Mouse (Mus musculus) hindbrain, embryonic 11.5 days (tissue): ENCODE results near the gene Oas1f. TPM values are rescaled to one million over a fixed set of nuclear protein-coding genes. Genes with fewer than 3 reads are reported as not detected.
"Not testable (repeated sequence)": the region's sequence is repeated elsewhere in the genome, so short reads cannot be mapped to it uniquely, and the experiment has no call there.

Experiments used
- ATAC-seq: fragments of 200-750 bp; cut with Nextera tagmentation; 2 replicates; pipeline ENCODE4 v1.8.0; 2017; ENCODE audit warnings: mild to moderate bottlenecking, moderate TSS enrichment, moderate library complexity; ENCODE audit not compliant: low FRiP score
- DNase-seq: peaks from one replicate; pipeline ENCODE4 v3.0.0-alpha.2; 2015; ENCODE audit warnings: low spot score
- H3K27ac ChIP-seq: fragments of 300-500 bp; sonication (generic); 2 replicates; pipeline ENCODE4 v1.5.1; 2014; ENCODE audit warnings: mild to moderate bottlenecking, low read depth, low read length
- H3K27me3 ChIP-seq: fragments of 300-500 bp; sonication (generic); 2 replicates; pipeline ENCODE4 v1.6.1; 2014; ENCODE audit warnings: mild to moderate bottlenecking, low read length, moderate library complexity, mixed read lengths; ENCODE audit not compliant: control insufficient read depth, insufficient read depth
- H3K36me3 ChIP-seq: fragments of 300-500 bp; sonication (generic); 2 replicates; pipeline ENCODE4 v1.6.1; 2014; ENCODE audit warnings: mild to moderate bottlenecking, low read length, moderate library complexity, mixed read lengths; ENCODE audit not compliant: control insufficient read depth, insufficient read depth
- H3K4me1 ChIP-seq: fragments of 300-500 bp; sonication (generic); replicated peaks from 2 replicates; pipeline ENCODE4 v1.6.1; 2014; ENCODE audit warnings: low read length, mixed read lengths; ENCODE audit not compliant: control insufficient read depth, insufficient read depth
- H3K4me2 ChIP-seq: fragments of 300-500 bp; sonication (generic); replicated peaks from 2 replicates; pipeline ENCODE4 v1.6.1; 2014; ENCODE audit warnings: mild to moderate bottlenecking, low read depth, low read length
- H3K4me3 ChIP-seq: fragments of 300-500 bp; sonication (generic); 2 replicates; pipeline ENCODE4 v1.5.1; 2014; ENCODE audit warnings: low read depth, low read length
- H3K9ac ChIP-seq: fragments of 300-500 bp; sonication (generic); 2 replicates; pipeline ENCODE4 v1.6.1; 2014; ENCODE audit warnings: low read depth, low read length
- H3K9me3 ChIP-seq: fragments of 300-500 bp; sonication (generic); 2 replicates; pipeline ENCODE4 v1.6.1; 2016; ENCODE audit warnings: low read length; ENCODE audit not compliant: control insufficient read depth
- WGBS: fragments of 180-500 bp; shearing (Covaris S2); extraction: QIAGEN DNeasy Blood & Tissue Kit; methylation state at CpG from one replicate; pipeline ENCODE4 v1.1.7; 2014; 5-methylcytosine and 5-hydroxymethylcytosine counted together
- polyA plus RNA-seq: library from polyadenylated mRNA; unstranded; fragments of >200 nt; fragmentation: Nextera tagmentation; extraction: Ambion mirVana; gene quantifications from 2 replicates; pipeline ENCODE4 v1.2.1, GENCODE M21; 2014

Oas1f gene
- polyA plus RNA-seq = not detected in 2 replicates

DNA sequence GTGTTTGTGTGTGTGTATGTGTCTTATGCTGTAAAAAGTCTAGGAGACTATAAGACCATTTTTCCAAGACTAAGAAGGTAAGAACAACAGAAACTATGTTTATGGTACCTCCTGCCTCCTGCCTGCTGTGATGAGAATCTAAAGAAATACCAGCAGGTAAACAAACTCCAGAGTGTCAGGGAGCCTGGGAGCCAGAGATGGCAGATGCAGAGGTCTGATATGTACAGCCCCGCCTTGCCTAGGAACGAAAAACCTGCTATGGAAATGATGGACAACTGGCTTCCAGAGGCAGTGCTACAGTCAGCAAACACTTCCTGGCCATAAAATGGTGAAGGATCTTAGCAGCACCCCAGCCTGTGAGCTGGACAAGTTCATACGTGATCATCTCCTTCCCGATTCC lies at the start of gene Oas1f:
Gene Oas1f (plus strand): TSS at position 301 of the 400 bp plus-strand sequence.
- ATAC-seq = no peak
- Histone ChIP-seq H3K4me3 (no peak within 1 kb of the TSS), H3K9me3 (no peaks in the 10 kb centered on the region), H3K36me3 (no peaks in the 10 kb centered on the region), H3K9ac (no peak within 1 kb of the TSS), H3K4me1 (no peaks in the 10 kb centered on the region), H3K27ac (no peak within 1 kb of the TSS), H3K27me3 (no peaks in the 10 kb centered on the region), H3K4me2 (no peak within 1 kb of the TSS)
- 81% methylated on average over 4 of the region's 4 CpGs for WGBS
- DNase-seq = no peak

DNA sequence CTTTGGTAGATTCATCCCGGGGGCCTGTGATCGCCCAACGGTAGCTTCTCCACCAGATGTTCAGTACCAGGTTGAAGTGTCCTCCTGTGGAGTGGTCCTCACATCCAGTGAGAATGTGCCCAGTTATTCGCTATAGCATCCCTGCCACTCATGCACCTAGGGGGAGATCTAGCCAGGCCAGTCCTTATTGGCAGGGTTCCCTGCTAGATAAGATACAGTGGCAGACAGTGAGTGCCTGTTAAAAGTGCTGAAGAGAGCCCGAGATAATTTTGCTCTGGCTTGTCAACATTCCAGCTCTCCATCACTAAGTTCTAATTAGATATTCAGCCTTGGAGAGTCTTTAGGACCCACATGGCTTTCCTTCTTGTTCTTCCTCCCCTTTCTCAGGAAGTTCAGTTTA lies 49.0 kb upstream of the Oas1f start:
- ATAC-seq, DNase-seq: not testable (repeated sequence)
- 87% methylated on average over 5 of the region's 5 CpGs for WGBS

DNA sequence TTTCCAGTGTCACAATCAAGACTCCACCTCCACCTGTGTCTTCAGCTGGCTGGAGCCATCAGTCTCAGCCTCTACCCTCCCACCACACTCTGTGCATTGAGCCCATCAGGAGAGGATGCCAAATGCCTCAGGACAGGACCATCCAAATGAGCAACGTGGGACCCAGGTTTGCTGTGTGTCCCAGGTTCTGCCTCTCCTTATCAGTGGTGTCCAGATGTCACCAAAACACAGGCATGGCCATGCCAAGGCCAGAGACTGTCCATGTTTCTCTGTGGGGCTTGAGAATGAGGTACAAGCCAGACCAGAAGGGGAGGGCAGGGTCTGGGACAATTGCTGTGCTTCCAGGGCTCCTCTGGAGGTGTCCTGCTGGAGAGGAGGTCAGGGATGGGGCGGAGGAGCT lies 48.2 kb upstream of the Oas1f start:
- H3K36me3 ChIP-seq, H3K4me3 ChIP-seq, ATAC-seq, H3K4me1 ChIP-seq, DNase-seq, H3K27ac ChIP-seq, H3K9ac ChIP-seq, H3K27me3 ChIP-seq, H3K4me2 ChIP-seq, H3K9me3 ChIP-seq: not testable (repeated sequence)
- WGBS = 68% methylated on average over 2 of the region's 2 CpGs

More for the DNA sequence above, 49.0 kb upstream of the Oas1f start:
- H3K9ac ChIP-seq, H3K4me1 ChIP-seq, H3K4me2 ChIP-seq, H3K4me3 ChIP-seq, H3K36me3 ChIP-seq, H3K9me3 ChIP-seq, H3K27ac ChIP-seq, H3K27me3 ChIP-seq: not testable (repeated sequence)

DNA sequence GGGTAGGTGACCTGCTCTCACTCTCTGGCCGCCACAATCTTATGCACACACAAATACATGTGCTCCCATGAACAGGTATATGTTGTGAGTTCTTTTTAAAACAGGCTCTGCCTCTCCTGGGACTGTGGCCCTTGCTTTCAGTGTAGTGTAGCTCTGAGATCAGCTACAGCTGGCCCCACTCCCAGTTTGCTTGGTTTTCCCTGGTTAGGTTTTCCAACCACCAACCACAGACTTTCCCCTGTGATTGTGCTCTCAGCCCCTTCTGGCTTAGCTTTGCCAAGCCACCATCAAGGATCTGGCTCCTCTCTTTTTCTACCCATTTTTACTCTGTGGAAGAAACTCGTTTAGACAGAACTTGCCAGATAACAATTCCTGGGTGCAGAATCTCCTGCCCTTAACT lies 43.6 kb upstream of the Oas1f start:
- Histone ChIP-seq H3K27me3 (no peaks in the 10 kb centered on the region), H3K9ac (no peak overlapping the region), H3K4me3 (no peak overlapping the region), H3K27ac (no peak overlapping the region), H3K9me3 (no peaks in the 10 kb centered on the region), H3K36me3 (no peaks in the 10 kb centered on the region), H3K4me1 (no peaks in the 10 kb centered on the region), H3K4me2 (no peak overlapping the region)
- DNase-seq = no peak
- 74% methylated on average over 2 of the region's 2 CpGs for WGBS
- ATAC-seq = no peak

DNA sequence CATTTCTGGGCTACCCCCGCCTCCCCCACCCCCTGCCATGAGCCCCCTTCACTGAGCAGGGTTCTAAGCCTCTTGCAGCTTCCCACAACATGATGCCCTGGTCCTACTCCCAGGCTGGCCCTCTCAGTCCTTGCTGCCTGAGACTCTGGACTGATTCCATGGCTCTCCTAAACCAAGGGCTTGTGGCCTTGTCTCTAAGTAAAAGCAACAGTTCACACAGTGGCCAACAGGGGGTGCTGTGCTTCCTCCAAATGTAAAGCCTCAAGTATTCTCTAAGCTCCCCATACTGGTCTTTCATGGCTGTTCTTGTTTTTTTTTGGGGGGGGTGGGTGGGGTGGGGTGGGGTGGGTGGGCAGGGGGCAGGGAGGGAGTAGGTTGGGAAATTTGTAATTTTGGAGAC lies 40.7 kb upstream of the Oas1f start:
- Histone ChIP-seq H3K9ac (no peak overlapping the region), H3K4me2 (no peak overlapping the region), H3K4me1 (no peaks in the 10 kb centered on the region), H3K9me3 (no peaks in the 10 kb centered on the region), H3K27me3 (no peaks in the 10 kb centered on the region), H3K4me3 (no peak overlapping the region), H3K36me3 (no peaks in the 10 kb centered on the region), H3K27ac (no peak overlapping the region)
- ATAC-seq (no peak), DNase-seq (peak; percentile 77)
- WGBS = 100% methylated on average over 1 of the region's 1 CpGs

DNA sequence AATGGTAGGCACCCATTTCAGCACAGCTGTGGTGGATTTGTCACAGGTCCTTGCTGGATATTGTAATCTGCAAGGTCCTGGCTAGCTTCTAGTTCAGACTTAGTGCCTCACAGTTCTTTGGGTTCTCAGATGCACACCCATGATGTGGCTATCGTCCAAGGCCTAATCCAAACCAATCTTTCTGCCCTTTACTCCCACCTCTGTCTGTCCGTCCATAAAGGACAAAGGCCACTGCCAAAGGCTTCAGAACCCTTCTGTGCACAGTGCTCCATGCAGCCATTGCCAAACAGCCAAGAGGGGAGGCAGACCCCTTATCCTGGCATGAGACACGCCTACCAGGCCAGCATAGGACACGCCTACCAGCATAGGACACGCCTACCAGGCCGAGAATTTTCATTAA lies 38.0 kb upstream of the Oas1f start:
- H3K27ac ChIP-seq = no peak overlapping the region
- no peaks in the 10 kb centered on the region for H3K9me3 ChIP-seq
- H3K9ac ChIP-seq = no peak overlapping the region
- no peak for DNase-seq
- no peaks in the 10 kb centered on the region for H3K27me3 ChIP-seq
- no peaks in the 10 kb centered on the region for H3K36me3 ChIP-seq
- no peak for ATAC-seq
- H3K4me2 ChIP-seq = no peak overlapping the region
- WGBS = 40% methylated on average over 6 of the region's 6 CpGs
- H3K4me3 ChIP-seq = no peak overlapping the region
- H3K4me1 ChIP-seq = no peaks in the 10 kb centered on the region

DNA sequence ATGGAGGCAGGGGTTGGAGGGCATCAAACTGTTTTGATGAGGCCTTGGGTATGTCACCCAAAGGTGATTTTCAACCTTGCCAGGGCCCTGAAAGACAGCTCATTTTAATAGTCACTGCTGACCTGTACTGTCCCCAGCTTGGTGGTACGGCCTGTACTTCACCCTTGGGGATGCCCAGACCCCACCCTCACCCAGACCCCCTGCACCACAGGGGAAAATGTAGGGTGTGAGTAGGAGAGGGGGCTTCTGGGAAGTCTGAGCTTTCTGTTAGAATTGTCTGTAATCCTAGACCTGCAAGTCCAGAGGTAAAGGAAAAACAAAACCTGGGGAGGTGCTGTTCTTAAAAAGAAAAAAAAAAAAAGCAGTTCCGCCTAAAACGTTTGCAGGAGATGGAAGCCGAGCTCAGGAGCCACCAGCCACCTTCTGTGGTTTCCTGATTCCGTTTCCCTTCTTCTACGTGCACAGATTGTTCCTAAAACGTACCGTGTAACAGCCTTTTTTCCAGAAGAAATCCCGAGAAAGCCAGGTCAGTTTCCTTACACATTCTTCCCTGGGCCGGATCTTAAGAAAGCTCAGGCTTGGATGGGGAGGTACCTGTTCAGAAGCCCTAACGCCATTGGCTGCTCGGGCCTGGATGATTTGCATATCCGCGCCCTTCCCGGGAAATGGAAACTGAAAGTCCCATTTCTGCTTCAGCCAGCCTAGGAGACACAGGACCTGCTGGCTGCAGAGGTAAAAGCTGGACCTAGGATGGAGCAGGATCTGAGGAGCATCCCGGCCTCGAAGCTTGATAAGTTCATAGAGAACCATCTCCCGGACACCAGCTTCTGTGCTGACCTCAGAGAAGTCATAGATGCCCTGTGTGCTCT lies 35.0 kb upstream of the Oas1f start, which contains the start of gene Oas1c:
Gene Oas1c (minus strand): TSS at position 564 of the 869 bp plus-strand sequence.
- no peak within 1 kb of the TSS for H3K27ac ChIP-seq
- no peaks in the 10 kb centered on the region for H3K36me3 ChIP-seq
- H3K4me1 ChIP-seq = no peaks in the 10 kb centered on the region
- H3K9ac ChIP-seq = peak within 1 kb of the TSS; percentile 28
- peak within 1 kb of the TSS; percentile 6; the same call in 1 of the 2 replicates for H3K4me3 ChIP-seq
- H3K27me3 ChIP-seq = no peaks in the 10 kb centered on the region
- WGBS = 8% methylated on average over 18 of the region's 18 CpGs
- DNase-seq (peak; percentile 77), ATAC-seq (peak; percentile 54; the same call in 1 of the 2 replicates)
- peak within 1 kb of the TSS; percentile 20 for H3K4me2 ChIP-seq
- H3K9me3 ChIP-seq = no peaks in the 10 kb centered on the region

DNA sequence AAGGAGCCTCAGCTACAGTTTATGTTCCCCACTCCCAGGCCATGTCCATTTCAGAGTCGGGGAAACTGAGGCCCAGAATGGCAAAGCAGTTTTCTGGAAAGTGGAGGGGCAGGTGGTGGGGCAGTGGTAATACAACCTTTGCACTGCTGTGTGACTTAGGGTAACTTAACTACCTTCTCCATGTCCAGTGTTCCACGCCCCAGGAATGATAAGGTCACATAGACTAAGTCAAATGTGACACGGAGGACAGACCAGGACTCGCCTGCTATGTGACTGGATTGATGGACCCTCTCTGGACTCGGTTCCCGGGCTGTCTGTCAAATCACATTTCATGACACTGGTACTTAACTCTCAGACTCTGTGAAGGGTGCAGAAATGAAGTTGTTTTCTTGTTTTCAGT lies 34.1 kb upstream of the Oas1f start:
- H3K4me1 ChIP-seq = no peaks in the 10 kb centered on the region
- DNase-seq = no peak
- no peak for ATAC-seq
- H3K27me3 ChIP-seq = no peaks in the 10 kb centered on the region
- H3K4me2 ChIP-seq = 0 out of 2 replicates have a peak overlapping the region, but pooled peaks have one; percentile 20
- no peak overlapping the region for H3K27ac ChIP-seq
- no peaks in the 10 kb centered on the region for H3K9me3 ChIP-seq
- H3K9ac ChIP-seq = no peak overlapping the region
- 79% methylated on average over 6 of the region's 6 CpGs for WGBS
- H3K36me3 ChIP-seq = no peaks in the 10 kb centered on the region
- no peak overlapping the region for H3K4me3 ChIP-seq

DNA sequence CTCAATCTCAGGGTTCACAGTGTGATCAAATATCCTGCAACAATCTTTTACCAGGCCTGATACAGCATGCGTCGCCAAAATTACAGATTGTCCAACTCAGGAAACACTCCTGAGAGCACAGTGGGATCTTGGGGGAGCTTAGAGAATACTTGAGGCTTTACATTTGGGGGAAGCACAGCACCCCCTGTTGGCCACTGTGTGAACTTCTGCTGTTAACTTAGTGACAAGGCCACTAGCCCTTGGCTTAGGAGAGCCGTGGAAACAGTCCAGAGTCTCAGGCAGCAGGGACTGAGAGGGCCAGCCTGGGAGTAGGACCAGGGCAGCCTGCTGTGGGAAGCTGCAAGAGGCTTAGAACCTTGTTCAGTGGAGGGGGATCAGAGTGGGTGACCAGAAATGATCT lies 31.2 kb upstream of the Oas1f start:
- Histone ChIP-seq H3K36me3 (no peaks in the 10 kb centered on the region), H3K9me3 (no peaks in the 10 kb centered on the region), H3K27me3 (no peaks in the 10 kb centered on the region), H3K27ac (no peak overlapping the region), H3K4me2 (no peak overlapping the region), H3K9ac (no peak overlapping the region), H3K4me1 (no peaks in the 10 kb centered on the region), H3K4me3 (no peak overlapping the region)
- 61% methylated on average over 3 of the region's 3 CpGs for whole genome bisulfite sequencing
- DNase-seq (peak; percentile 19), ATAC-seq (no peak)
